Mouse (Mus musculus) stomach, postnatal 0 days (tissue): Measurements from ENCODE around the gene Magi2.

Source experiments
- CTCF ChIP-seq: IDR thresholded peaks from 2 replicates; pipeline ENCODE4 v1.5.1; 2016; ENCODE audit warnings: antibody characterized with exemption, low read depth, mild to moderate bottlenecking, moderate library complexity
- EP300 ChIP-seq: optimal IDR thresholded peaks from 2 replicates; pipeline ENCODE3; 2016; ENCODE audit warnings: antibody characterized with exemption

DNA sequence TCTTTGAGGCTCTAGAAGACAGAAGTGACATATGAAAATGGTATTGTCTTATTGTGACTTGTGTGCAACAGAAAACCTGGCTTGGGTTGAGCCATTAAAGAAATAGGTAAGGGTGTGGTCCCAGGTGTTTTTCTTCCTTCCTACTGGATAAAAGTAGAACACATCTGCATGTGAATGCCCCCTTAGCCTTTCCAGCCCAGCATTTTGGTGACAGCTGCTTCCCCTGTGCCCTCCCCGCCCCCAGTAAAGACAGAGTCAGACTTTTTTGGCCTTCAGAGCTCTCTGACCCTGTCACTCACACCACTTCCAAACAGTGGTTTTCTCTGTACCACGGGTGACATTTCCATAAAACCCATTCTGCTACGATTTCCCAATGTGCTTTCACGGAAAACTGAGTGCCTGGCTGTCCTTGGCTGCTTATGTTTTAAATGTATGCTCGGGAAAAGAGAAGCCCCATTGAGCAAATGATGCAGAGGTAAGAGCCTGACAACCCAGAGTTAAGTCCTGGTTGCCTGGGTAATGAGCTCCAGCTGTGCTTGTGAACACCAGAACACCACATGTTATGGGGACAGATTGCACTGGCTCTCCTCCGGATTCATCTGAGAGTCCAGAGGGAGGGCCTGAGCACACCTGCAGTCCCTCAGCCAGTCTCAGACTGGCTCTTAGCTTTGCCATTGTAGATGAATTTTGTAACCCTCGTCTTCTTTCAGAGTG, 1377.1 kb downstream of the Magi2 start:
- TF ChIP-seq CTCF: no peak
- no peak for TF ChIP-seq EP300
